Mouse (Mus musculus) CD4-positive, CD25-positive, alpha-beta regulatory T cell (primary cell): Measurements from ENCODE around the gene Evi2. TPM values are rescaled to one million over a fixed set of nuclear protein-coding genes. Genes with fewer than 3 reads are reported as not detected.

Experiments
- polyA plus RNA-seq: library from polyadenylated mRNA; unstranded; fragments of 100-300 nt; shearing (Covaris generic); gene quantifications from one replicate; pipeline ENCODE4 v1.2.1, GENCODE M21; 2017

The Evi2 gene
- polyA plus RNA-seq = 3.9 TPM

GRCm38 (mm10) chr11:79530333-79530761 is at the start of gene Evi2, which contains the start of gene Evi2a:
Gene Evi2, minus strand, starts transcription at chr11:79530589.
Gene Evi2a, minus strand, starts transcription at chr11:79530609.

GRCm38 (mm10) chr11:79523560-79524309 is 6.7 kb downstream of the Evi2 start, which contains the start of gene Evi2b:
Gene Evi2b, minus strand, starts transcription at chr11:79523762.

GRCm38 (mm10) chr11:79503845-79504244 is 26.5 kb downstream of the Evi2 start, which contains the start of gene Omg:
Gene Omg, minus strand, starts transcription at chr11:79504084.

Other genes starting within 250 kb of the Evi2 start
- not detected for gene Gm9964, start 233.7 kb downstream of the Evi2 start, polyA plus RNA-seq
- gene Nf1, start 190.9 kb downstream of the Evi2 start, polyA plus RNA-seq = 1.3 TPM
- gene Omg, start 26.5 kb downstream of the Evi2 start, polyA plus RNA-seq = not detected
- gene Evi2b, start 6.8 kb downstream of the Evi2 start, polyA plus RNA-seq = 43.5 TPM
- 24.9 TPM for gene Evi2a, start within 50 bp of the Evi2 start, polyA plus RNA-seq
- gene Rab11fip4, start 60.6 kb upstream of the Evi2 start, polyA plus RNA-seq = 17.8 TPM